Mouse (Mus musculus) inflammation-experienced regulatory T-cells, adult 6 months (primary cell): ENCODE measurements around the gene Ildr1. TPM values are rescaled to one million over a fixed set of nuclear protein-coding genes. Genes with fewer than 3 reads are reported as not detected.

Source experiments
- ATAC-seq: one replicate; pipeline ENCODE4 v1.8.0; 2017
- polyA plus RNA-seq, 3 experiments: library from polyadenylated mRNA; unstranded; fragments of 100-300 nt; shearing (Covaris generic); gene quantifications; one replicate each; pipeline ENCODE4 v1.2.1; 2017

The Ildr1 gene
- polyA plus RNA-seq, 3 experiments from 2014 or later, result 6.9 to 18.3 (median 8.2) TPM

DNA sequence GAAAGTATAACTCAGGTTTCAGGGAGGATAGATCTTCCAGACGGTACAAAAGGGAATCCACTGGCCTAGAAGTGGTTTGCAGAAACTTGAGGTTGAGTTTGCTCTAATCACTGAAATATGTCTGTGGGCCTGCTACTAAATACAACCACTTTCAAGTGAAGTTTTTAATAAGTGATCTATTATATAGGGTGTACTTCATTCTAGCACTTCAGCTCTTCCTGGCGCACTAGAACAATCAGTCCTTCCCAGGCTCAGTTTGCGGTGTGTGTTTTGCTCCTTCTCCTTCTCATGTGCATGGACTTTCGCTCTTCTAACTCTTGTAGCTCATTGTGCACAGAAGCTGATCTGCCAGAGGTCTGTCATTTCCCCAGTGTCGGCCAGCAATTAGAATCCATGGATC is 79.2 kb downstream of the Ildr1 start:
- ATAC-seq, result no peak

GRCm38 (mm10) chr16:36775658-36776057 is 81.9 kb downstream of the Ildr1 start:
- no peak for ATAC-seq

Other genes with a start within 250 kb of the Ildr1 start
- not detected for gene Stfa3, start 238.6 kb upstream of the Ildr1 start, polyA plus RNA-seq
- not detected for gene Casr, start 131.8 kb upstream of the Ildr1 start, polyA plus RNA-seq
- gene Cd86, start 27.9 kb upstream of the Ildr1 start, polyA plus RNA-seq, result 10 to 100 TPM; 31.6 to 68.0 (median 48.2) TPM
- gene Slc15a2, start 91.0 kb downstream of the Ildr1 start, polyA plus RNA-seq, result 10 to 100 TPM; 22.2 to 79.8 (median 44.2) TPM
- 10 to 100 TPM in 2 of 3 experiments, 1 to 10 TPM in 1; 6.7 to 25.0 (median 19.2) TPM for gene Iqcb1, start 134.4 kb downstream of the Ildr1 start, polyA plus RNA-seq
- gene Eaf2, start 181.0 kb downstream of the Ildr1 start, polyA plus RNA-seq, result 1 to 10 TPM in 1 of 3 experiments, under 1 TPM in 2; 0.36 to 2.0 (median 0.63) TPM
- 10 to 100 TPM; 33.8 to 41.7 (median 37.1) TPM for gene Golgb1, start 181.2 kb downstream of the Ildr1 start, polyA plus RNA-seq
- gene Hcls1, start 241.0 kb downstream of the Ildr1 start, polyA plus RNA-seq, result 100 to 1,000 TPM; 180 to 219 (median 188) TPM